Mouse (Mus musculus) hindbrain, embryonic 10.5 days (tissue): ENCODE measurements around the gene Gm20538. TPM values are rescaled to one million over a fixed set of nuclear protein-coding genes. Genes with fewer than 3 reads are reported as not detected.

Experiments
- DNase-seq: peaks from one replicate; pipeline ENCODE4 v3.0.0-alpha.2; 2017; ENCODE audit warnings: low spot score
- H3K27ac ChIP-seq: fragments of 300-500 bp; sonication (generic); 2 replicates; pipeline ENCODE4 v1.5.1; 2016; ENCODE audit warnings: mild to moderate bottlenecking, moderate library complexity
- H3K27me3 ChIP-seq: fragments of 300-500 bp; sonication (generic); 2 replicates; pipeline ENCODE4 v1.6.1; 2016; ENCODE audit warnings: mild to moderate bottlenecking; ENCODE audit not compliant: poor library complexity, insufficient read depth, severe bottlenecking
- H3K36me3 ChIP-seq: fragments of 300-500 bp; sonication (generic); 2 replicates; pipeline ENCODE4 v1.6.1; 2016; ENCODE audit warnings: mild to moderate bottlenecking, moderate library complexity
- H3K4me1 ChIP-seq: fragments of 300-500 bp; sonication (generic); replicated peaks from 2 replicates; pipeline ENCODE4 v1.6.1; 2016; ENCODE audit warnings: mild to moderate bottlenecking
- H3K4me3 ChIP-seq: fragments of 300-500 bp; sonication (generic); 2 replicates; pipeline ENCODE4 v1.5.1; 2016; ENCODE audit warnings: mild to moderate bottlenecking, moderate library complexity
- H3K9me3 ChIP-seq: fragments of 300-500 bp; sonication (generic); 2 replicates; pipeline ENCODE4 v1.6.1; 2016; ENCODE audit warnings: mild to moderate bottlenecking, moderate library complexity
- WGBS: fragments of 180-500 bp; shearing (Covaris S2); methylation state at CpG from one replicate; pipeline ENCODE4 v1.1.7; 2016; 5-methylcytosine and 5-hydroxymethylcytosine counted together
- polyA plus RNA-seq: library from polyadenylated mRNA; unstranded; fragments of >200 nt; fragmentation: Nextera tagmentation; extraction: Ambion mirVana; gene quantifications from 2 replicates; pipeline ENCODE4 v1.2.1, GENCODE M21; 2016

Gm20538 gene
- polyA plus RNA-seq, 1 experiment from 2014 or later = not detected

- Histone ChIP-seq H3K4me1 (peaks cover 19% of the 10 kb centered on the region), H3K4me3 (peak within 1 kb of the TSS; percentile 94), H3K27me3 (peaks cover 12% of the 10 kb centered on the region; the same call in 1 of the 2 replicates), H3K27ac (peak within 1 kb of the TSS; percentile 96), H3K36me3 (peaks cover 36% of the 10 kb centered on the region), H3K9me3 (no peaks in the 10 kb centered on the region)
- WGBS = under 1% methylated on average over 50 of the region's 50 CpGs
- DNase-seq = peak; percentile 98
These were observed 2.4 kb upstream of the Gm20538 start, which contains the start of gene Ndufb8 for GRCm38 (mm10) chr19:44554861-44555590. Ndufb8 (minus strand) TSS chr19:44555440.

- no peak for DNase-seq
- 9% methylated on average over 8 of the region's 8 CpGs for WGBS
- Histone ChIP-seq H3K9me3 (no peaks in the 10 kb centered on the region), H3K4me3 (peak overlapping the region; percentile 94), H3K27me3 (peaks cover 9% of the 10 kb centered on the region; the same call in 1 of the 2 replicates), H3K27ac (peak overlapping the region; percentile 96), H3K36me3 (peaks cover 42% of the 10 kb centered on the region), H3K4me1 (peaks cover 19% of the 10 kb centered on the region)
These were observed 1.8 kb upstream of the Gm20538 start for GRCm38 (mm10) chr19:44554490-44554860.

- Histone ChIP-seq H3K4me3 (no peak overlapping the region), H3K36me3 (peaks cover 53% of the 10 kb centered on the region)
- WGBS = 92% methylated on average over 4 of the region's 4 CpGs
These were observed 655 bp upstream of the Gm20538 start for GRCm38 (mm10) chr19:44553286-44553685.

GRCm38 (mm10) chr19:44545321-44546041 lies 7.2 kb downstream of the Gm20538 start, which contains the start of gene Sec31b:
Sec31b (minus strand) TSS chr19:44545864.
- Histone ChIP-seq H3K4me1 (peaks cover 8% of the 10 kb centered on the region), H3K4me3 (peak within 1 kb of the TSS; percentile 72), H3K27me3 (peaks cover 25% of the 10 kb centered on the region), H3K9me3 (peaks cover 12% of the 10 kb centered on the region), H3K27ac (peak within 1 kb of the TSS; percentile 78), H3K36me3 (peaks cover 29% of the 10 kb centered on the region)
- under 1% methylated on average over 47 of the region's 47 CpGs for WGBS
- peak; percentile 76 for DNase-seq

More at GRCm38 (mm10) chr19:44553286-44553685, 655 bp upstream of the Gm20538 start:
- DNase-seq = no peak
- no peaks in the 10 kb centered on the region for H3K9me3 ChIP-seq
- H3K27ac ChIP-seq = no peak overlapping the region
- H3K4me1 ChIP-seq = peaks cover 19% of the 10 kb centered on the region
- H3K27me3 ChIP-seq = peaks cover 6% of the 10 kb centered on the region; the same call in 1 of the 2 replicates

- Histone ChIP-seq H3K27me3 (peaks cover 25% of the 10 kb centered on the region), H3K9me3 (peaks cover 19% of the 10 kb centered on the region), H3K36me3 (peaks cover 22% of the 10 kb centered on the region), H3K4me3 (peak overlapping the region; percentile 72), H3K4me1 (peaks cover 8% of the 10 kb centered on the region), H3K27ac (no peak overlapping the region)
- DNase-seq = peak; percentile 78
- 5% methylated on average over 13 of the region's 13 CpGs for WGBS
These were observed 7.9 kb downstream of the Gm20538 start for GRCm38 (mm10) chr19:44544775-44545174.

- H3K36me3 ChIP-seq = peaks cover 18% of the 10 kb centered on the region
- no peak for DNase-seq
- no peak overlapping the region for H3K4me3 ChIP-seq
These were observed 8.3 kb downstream of the Gm20538 start for GRCm38 (mm10) chr19:44544372-44544771.

GRCm38 (mm10) chr19:44542694-44543178 lies 9.9 kb downstream of the Gm20538 start:
- DNase-seq = no peak

More at GRCm38 (mm10) chr19:44544372-44544771, 8.3 kb downstream of the Gm20538 start:
- peaks cover 25% of the 10 kb centered on the region for H3K27me3 ChIP-seq
- H3K9me3 ChIP-seq = peaks cover 21% of the 10 kb centered on the region
- WGBS = 50% methylated on average over 10 of the region's 10 CpGs
- H3K27ac ChIP-seq = no peak overlapping the region
- H3K4me1 ChIP-seq = peaks cover 8% of the 10 kb centered on the region

GRCm38 (mm10) chr19:44537416-44537815 lies 15.2 kb downstream of the Gm20538 start:
- WGBS = 85% methylated on average over 8 of the region's 8 CpGs
- Histone ChIP-seq H3K4me3 (no peak overlapping the region), H3K9me3 (peaks cover 21% of the 10 kb centered on the region), H3K27me3 (peaks cover 24% of the 10 kb centered on the region), H3K36me3 (no peaks in the 10 kb centered on the region), H3K4me1 (no peaks in the 10 kb centered on the region), H3K27ac (no peak overlapping the region)
- no peak for DNase-seq

More at GRCm38 (mm10) chr19:44542694-44543178, 9.9 kb downstream of the Gm20538 start:
- Histone ChIP-seq H3K9me3 (peaks cover 21% of the 10 kb centered on the region), H3K4me3 (no peak overlapping the region), H3K36me3 (peaks cover 1% of the 10 kb centered on the region), H3K27me3 (peaks cover 25% of the 10 kb centered on the region), H3K4me1 (peaks cover 8% of the 10 kb centered on the region), H3K27ac (no peak overlapping the region)
- 92% methylated on average over 8 of the region's 8 CpGs for WGBS

GRCm38 (mm10) chr19:44535376-44535775 lies 17.3 kb downstream of the Gm20538 start:
- peaks cover 45% of the 10 kb centered on the region for H3K27me3 ChIP-seq
- no peaks in the 10 kb centered on the region for H3K4me1 ChIP-seq
- no peak for DNase-seq
- no peak overlapping the region for H3K4me3 ChIP-seq
- no peaks in the 10 kb centered on the region for H3K36me3 ChIP-seq
- WGBS = 36% methylated on average over 3 of the region's 3 CpGs
- no peak overlapping the region for H3K27ac ChIP-seq
- peaks cover 8% of the 10 kb centered on the region for H3K9me3 ChIP-seq

GRCm38 (mm10) chr19:44530018-44530417 lies 22.6 kb downstream of the Gm20538 start:
- no peaks in the 10 kb centered on the region for H3K4me1 ChIP-seq

GRCm38 (mm10) chr19:44525551-44526205 lies 27.0 kb downstream of the Gm20538 start:
- WGBS = 89% methylated on average over 9 of the region's 9 CpGs
- Histone ChIP-seq H3K4me1 (no peaks in the 10 kb centered on the region), H3K9me3 (no peaks in the 10 kb centered on the region), H3K27me3 (peaks cover 89% of the 10 kb centered on the region), H3K36me3 (no peaks in the 10 kb centered on the region), H3K4me3 (no peak overlapping the region), H3K27ac (no peak overlapping the region)
- DNase-seq = no peak

More at GRCm38 (mm10) chr19:44530018-44530417, 22.6 kb downstream of the Gm20538 start:
- H3K27me3 ChIP-seq = peaks cover 88% of the 10 kb centered on the region
- no peaks in the 10 kb centered on the region for H3K9me3 ChIP-seq
- H3K27ac ChIP-seq = no peak overlapping the region
- H3K4me3 ChIP-seq = no peak overlapping the region
- 84% methylated on average over 6 of the region's 6 CpGs for WGBS
- no peaks in the 10 kb centered on the region for H3K36me3 ChIP-seq
- no peak for DNase-seq

- DNase-seq = peak; percentile 31
- 24% methylated on average over 7 of the region's 7 CpGs for WGBS
- no peaks in the 10 kb centered on the region for H3K36me3 ChIP-seq
- H3K4me1 ChIP-seq = peaks cover 41% of the 10 kb centered on the region
- H3K9me3 ChIP-seq = no peaks in the 10 kb centered on the region
- no peak overlapping the region for H3K4me3 ChIP-seq
- peaks cover 98% of the 10 kb centered on the region for H3K27me3 ChIP-seq
- no peak overlapping the region for H3K27ac ChIP-seq
These were observed 33.5 kb downstream of the Gm20538 start for GRCm38 (mm10) chr19:44519152-44519551.
